Mouse (Mus musculus): ENCODE measurements around the gene Lrp1.

The Lrp1 gene

DNA sequence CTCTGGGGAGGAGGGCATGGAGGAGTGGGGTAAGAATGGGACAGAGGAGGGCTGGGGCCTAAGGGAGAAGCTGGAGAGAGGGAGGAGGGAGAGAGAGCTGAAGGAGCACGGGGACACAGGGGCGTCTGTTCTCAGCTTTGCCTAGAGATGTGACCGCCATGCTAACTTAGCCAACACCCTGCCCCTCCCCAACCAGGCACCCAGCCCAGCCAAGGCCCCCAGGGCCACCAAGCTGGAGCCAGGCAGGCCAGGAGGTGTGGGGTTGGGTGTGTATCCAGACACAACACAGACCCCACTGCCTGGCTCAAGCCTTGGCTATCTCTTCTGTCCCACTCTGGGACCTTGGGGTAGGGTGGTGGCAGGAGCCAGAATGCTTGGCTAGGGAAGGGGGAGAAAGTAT lies 5.4 kb downstream of the Lrp1 start:
- in situ Hi-C loops (cut with MboI, MseI): no loop called here

GRCm38 (mm10) chr10:127615034-127615374 lies 5.9 kb downstream of the Lrp1 start:
- in situ Hi-C loops (cut with MboI, MseI): no loop called here

DNA sequence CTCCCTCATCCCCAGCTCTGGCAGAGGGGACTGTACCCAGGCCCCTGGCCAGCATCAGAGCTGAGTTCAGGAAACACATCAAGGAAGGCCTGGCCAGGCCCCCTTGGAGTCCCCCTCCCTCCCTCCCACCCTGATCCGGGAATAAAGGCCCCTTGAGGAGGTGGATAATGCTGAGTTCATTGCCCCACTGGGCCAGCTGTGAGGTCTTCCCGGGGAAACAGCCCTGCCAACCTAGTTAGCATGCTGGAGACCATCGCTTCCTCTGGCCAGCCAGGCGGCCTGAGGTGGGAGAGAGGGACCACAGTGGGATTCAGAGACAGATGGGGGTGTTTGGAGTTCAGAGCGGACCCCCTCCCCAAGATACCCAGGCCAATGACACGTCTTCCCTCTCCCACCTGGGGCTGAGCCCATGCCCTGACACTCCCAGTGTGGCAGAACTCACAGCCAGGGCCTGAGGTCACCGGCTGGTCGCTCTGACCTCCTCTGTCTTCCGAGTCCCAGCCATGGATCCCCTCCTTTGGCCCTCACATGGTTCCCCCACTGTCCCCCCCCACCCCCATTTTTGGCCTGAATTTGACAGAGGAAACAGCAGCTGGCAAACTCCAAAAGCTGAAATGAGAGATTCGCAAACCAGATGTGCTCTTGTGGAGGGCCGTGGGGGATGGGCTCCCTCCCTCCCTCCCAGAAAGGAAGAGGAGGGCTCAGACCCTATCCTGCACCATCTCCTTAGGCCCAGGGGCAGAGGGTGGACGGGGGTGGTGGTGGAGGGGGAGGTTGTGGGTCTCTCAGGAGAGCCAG lies 6.5 kb downstream of the Lrp1 start:
- in situ Hi-C loops (cut with MboI, MseI): no loop called here

- in situ Hi-C loops (cut with MboI, MseI): no loop called here
These were observed 8.7 kb downstream of the Lrp1 start for GRCm38 (mm10) chr10:127612079-127612775.

DNA sequence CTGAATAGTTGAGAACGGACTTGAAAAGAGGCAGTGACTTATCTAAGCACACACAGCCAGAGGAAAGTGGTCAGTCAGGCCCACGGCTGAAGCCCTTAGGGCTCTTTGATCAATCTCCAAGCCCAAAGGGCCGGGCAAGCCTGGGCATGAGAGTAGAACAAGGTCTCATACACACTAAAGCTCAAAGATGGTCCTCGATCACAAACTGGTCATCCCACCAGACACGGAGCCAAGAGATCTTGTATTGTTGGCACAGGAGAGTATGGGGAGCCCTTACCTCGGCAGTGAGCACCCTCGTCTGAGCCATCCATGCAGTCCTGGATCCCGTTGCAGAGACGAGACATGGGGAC lies 10.9 kb downstream of the Lrp1 start:
- in situ Hi-C loops (cut with MboI, MseI): no loop called here

- in situ Hi-C loops (cut with MboI, MseI): no loop called here
These were observed 11.4 kb downstream of the Lrp1 start for GRCm38 (mm10) chr10:127609415-127610065.

DNA sequence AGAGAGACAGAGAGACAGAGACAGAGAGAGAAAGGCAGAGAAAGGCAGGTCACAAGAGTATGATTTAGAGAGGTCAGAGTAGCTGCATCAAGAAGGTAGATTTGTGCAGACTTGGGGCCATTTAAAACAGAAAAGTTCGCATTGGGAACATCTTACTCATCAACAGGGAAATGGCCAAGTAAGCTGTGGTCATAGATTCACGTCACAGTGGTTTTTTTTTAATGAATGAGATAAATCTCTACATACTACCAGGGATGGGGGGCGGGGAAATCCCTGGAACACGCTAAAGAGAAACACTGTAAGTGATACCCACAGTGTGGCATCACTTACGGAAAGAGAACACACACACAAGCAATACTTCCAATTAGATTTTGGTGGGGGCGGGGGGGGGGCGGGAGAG lies 13.9 kb downstream of the Lrp1 start:
- in situ Hi-C loops (cut with MboI, MseI): no loop called here

DNA sequence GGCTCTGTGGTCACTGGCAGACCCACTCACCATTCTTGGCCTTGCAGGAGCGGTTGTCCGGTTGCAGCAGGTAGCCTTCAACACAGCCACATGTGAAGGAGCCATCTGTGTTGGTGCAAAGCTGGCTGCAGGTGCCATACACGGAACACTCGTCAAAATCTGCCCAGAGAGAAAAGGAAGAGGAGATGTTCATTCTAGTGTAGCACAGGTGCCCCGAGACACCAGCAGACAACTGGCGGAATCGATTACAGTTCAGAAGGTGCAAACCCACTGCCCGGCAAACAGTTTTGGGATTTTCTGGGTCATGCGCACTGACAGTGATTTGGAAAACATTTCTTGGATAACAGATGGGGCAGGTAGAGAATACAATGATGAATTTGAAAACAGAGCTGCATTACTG lies 15.2 kb downstream of the Lrp1 start:
- in situ Hi-C loops (cut with MboI, MseI): no loop called here

GRCm38 (mm10) chr10:127605251-127605547 lies 15.7 kb downstream of the Lrp1 start:
- in situ Hi-C loops (cut with MboI, MseI): no loop called here

- in situ Hi-C loops (cut with MboI, MseI): no loop called here
These were observed 16.3 kb downstream of the Lrp1 start for GRCm38 (mm10) chr10:127604465-127605250.

DNA sequence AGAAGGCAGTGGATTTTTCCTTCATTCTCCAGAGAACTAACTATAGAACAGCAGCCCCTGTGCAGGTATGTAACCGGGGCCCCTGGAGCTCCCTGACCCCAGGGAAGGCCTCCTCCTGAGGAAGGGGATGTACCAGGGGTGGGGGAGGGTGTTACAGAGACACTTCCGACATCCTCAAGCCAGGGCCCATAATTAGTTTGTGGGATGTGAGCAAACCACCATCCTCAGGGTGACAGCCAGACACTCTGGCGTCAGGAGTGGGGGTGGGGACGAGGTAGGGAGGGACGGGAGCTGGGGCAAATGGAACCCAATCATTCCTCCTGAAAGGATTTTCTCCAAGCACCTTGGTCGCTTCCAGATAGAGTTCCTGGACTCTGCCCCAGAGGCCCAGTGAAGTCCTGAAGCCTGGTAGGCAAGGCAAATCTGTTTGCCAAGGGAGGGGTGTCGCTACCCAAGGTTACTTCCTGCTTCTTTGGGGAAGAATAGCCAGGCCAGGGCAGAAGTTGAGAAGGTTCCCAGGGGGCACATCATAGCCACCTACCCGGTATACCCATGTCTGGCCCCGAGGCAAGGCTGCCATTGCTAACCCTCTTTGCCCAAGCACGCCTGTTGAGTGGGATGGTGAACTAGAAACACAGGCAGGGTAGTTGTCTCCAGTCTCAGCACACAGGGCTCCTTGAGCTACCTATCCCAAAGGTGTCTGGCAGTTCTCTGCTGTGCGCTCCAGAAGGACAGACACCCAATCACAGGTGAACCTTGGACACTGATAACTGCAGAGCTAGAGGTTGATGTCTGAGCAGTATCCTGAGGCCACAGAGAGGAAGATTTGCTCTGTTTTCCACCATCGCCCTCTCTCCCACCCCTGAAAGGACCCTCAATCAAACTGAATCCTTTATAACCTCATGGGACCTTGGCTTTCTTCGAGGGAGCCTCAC lies 17.2 kb downstream of the Lrp1 start:
- in situ Hi-C loops (cut with MboI, MseI): no loop called here

DNA sequence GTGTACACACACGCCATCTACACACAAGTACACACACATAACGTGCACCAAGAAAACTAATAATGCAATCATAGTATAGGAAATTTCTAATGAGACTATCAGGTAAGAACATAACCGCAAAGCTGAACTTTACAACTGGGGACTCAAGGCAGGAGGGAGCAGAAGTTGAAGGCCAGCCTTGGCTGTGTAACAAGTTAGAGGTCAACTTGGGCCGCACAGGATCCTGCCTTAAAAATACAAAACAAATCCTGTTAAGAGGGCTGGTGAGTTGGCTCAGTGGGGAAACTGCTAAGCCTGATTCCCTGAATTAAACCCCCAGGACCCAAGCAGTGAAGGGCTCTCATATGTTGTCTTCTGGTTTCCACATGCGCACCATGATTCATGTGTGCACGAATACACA lies 18.8 kb downstream of the Lrp1 start:
- in situ Hi-C loops (cut with MboI, MseI): no loop called here

- in situ Hi-C loops (cut with MboI, MseI): no loop called here
These were observed 21.0 kb downstream of the Lrp1 start for GRCm38 (mm10) chr10:127599779-127600541.

- in situ Hi-C loops (cut with MboI, MseI): no loop called here
These were observed 21.7 kb downstream of the Lrp1 start for GRCm38 (mm10) chr10:127599252-127599651.

DNA sequence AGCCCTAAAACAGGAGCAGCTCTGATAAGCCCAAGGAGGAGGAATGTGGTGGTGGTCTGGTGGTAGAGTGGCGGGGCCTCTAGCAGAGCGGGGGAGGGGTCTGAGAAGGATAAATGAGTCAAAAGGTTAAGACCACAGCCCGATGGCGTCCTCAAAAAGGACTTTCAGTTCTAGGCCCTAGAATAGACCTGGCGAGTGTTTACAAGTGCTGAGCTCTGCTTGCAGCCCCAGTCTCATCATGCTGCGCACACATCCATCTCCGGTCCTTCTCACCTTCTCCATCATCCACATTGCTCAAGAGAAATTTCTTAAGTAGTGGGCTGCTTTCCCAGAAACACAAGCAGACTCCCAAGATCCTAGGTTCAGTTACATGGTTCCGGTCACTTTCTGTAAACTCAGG lies 22.3 kb downstream of the Lrp1 start:
- in situ Hi-C loops (cut with MboI, MseI): no loop called here

- in situ Hi-C loops (cut with MboI, MseI): no loop called here
These were observed 23.5 kb downstream of the Lrp1 start for GRCm38 (mm10) chr10:127597311-127597901.

DNA sequence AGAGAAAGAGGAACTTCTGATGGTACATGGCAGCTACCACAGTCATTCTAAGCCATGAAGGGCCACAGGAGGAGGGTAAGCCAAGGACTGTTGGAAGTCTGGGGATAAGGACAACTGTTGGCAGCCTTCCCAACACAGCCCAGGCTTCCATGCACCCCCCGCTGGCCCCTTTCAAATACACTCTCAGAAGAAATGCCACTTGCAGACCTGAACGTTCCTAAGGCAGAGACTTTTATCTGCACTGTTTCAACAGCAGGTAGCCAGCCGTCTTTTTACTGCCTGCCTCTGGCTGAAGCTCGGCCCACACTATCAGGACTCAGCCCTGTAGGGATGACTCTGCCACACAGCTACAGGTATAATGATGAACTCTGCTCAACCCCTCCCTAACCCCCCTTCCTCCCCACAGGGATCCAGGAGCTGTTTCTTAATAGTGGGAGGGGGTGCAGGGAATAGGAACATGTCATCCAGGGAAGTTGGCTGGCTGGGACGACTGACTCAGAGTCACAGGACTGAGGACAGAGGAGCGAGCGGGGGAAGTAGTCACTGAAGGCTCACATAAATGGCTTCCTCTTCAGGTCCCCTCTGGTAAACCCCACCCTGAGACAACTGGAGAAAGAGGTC lies 24.5 kb downstream of the Lrp1 start:
- in situ Hi-C loops (cut with MboI, MseI): no loop called here

- in situ Hi-C loops (cut with MboI, MseI): no loop called here
These were observed 25.8 kb downstream of the Lrp1 start for GRCm38 (mm10) chr10:127594930-127595715.

- in situ Hi-C loops (cut with MboI, MseI): no loop called here
These were observed 26.5 kb downstream of the Lrp1 start for GRCm38 (mm10) chr10:127594405-127594804.

Measured in T-helper 2 cell (primary cell).